Mouse (Mus musculus): ENCODE measurements around the gene Npcd. TPM values are rescaled to one million over a fixed set of nuclear protein-coding genes. Genes with fewer than 3 reads are reported as not detected.

Npcd gene
- polyA plus RNA-seq, 1 experiment from 2014 or later: not detected

DNA sequence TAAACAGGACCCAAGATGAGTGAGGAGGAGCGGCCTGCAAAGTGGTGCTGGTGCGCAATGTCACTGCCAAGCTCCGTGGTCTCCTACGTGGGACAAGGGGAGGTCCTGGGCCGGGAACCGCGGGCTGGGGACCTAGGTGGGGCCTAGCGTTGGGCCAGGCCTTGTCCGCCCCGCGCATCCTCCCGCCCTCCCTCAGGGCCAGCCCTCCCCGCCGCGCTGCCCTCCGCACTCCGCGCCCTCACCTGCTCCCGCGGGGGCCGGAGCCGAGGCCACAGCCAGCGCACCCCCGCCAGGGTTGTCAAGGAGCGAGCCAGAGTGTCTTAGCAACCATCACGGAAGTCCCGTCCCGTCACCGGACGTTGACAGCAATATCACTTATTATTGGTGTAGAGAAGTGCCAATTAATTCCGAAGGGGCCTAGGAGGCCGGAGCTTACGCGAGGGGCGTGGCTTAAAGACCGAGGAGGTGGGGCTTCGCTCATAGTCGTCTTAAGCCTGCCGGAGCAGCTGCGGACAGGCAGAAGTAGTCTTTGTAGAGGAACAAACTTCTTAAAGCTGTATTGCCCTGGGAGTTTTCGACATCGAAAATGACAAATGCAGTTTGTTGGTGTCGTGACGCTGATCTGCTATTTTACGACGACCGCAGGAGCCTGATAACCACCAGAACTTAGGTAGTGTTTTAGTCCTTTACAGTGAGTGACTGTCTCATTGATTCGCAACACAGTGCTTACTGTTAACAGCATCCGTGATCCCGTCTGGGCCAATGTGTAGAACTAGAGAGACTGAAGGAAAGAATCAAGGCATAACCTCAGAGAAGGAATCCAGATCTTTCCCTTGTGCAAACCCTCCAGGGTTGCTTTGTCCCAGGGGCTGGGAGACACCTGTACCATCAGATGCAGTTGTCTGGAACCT is 59.7 kb downstream of the Npcd start:
- H3K27ac ChIP-seq: peak overlapping the region; percentile 82

DNA sequence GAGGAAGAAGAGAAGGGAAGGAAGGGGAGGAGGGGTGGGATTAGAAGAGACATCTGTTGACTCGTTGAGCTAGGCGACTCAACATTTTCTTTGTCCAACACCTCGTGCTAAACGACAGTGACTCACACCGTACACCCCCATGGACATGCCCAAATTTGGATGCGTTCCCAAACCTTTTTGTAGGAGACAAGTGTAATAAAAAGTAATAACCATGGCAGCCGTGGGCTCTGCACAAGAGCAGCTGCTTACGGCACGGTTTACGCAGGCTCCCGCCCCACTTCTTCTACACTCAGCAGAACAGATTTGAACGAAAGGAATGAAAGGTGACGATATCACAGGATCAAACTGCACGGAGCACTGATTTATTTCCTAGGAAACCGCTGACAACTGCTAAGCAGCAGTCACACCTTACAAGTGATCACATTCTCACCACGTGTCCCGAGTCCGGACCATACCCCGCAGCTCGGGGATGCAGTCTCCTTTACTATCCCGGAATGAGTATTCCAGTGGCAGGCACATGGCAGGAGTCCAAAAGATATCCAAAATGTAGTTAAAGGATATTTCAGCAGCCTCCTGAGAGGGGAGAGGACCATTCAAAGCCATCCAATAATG is 63.3 kb downstream of the Npcd start:
- no peaks in the 10 kb centered on the region for H3K36me3 ChIP-seq
- no peak overlapping the region for H3K9ac ChIP-seq
- no peak overlapping the region for H3K4me3 ChIP-seq
- no peak overlapping the region for H3K4me2 ChIP-seq
- H3K9me3 ChIP-seq: no peaks in the 10 kb centered on the region
- 51% methylated on average over 21 of the region's 21 CpGs for WGBS
- peaks cover 43% of the 10 kb centered on the region for H3K4me1 ChIP-seq
- ATAC-seq (ENCODE audit: insufficient number of reproducible peaks, low FRiP score, low TSS enrichment, low read depth): no peak
- no peak overlapping the region for H3K27ac ChIP-seq
- no peaks in the 10 kb centered on the region for H3K27me3 ChIP-seq

More for the DNA sequence above, 59.7 kb downstream of the Npcd start:
- no peaks in the 10 kb centered on the region for H3K9me3 ChIP-seq
- H3K4me3 ChIP-seq: peak overlapping the region; percentile 95
- peak overlapping the region; percentile 66 for H3K4me2 ChIP-seq
- no peaks in the 10 kb centered on the region for H3K27me3 ChIP-seq
- peak; percentile 95 for ATAC-seq (ENCODE audit: insufficient number of reproducible peaks, low FRiP score, low TSS enrichment, low read depth)
- H3K36me3 ChIP-seq: no peaks in the 10 kb centered on the region
- peaks cover 31% of the 10 kb centered on the region for H3K4me1 ChIP-seq
- under 1% methylated on average over 50 of the region's 50 CpGs for WGBS
- H3K9ac ChIP-seq: peak overlapping the region; percentile 66

- H3K4me1 ChIP-seq: peaks cover 45% of the 10 kb centered on the region
- H3K9ac ChIP-seq: no peak overlapping the region
- no peaks in the 10 kb centered on the region for H3K27me3 ChIP-seq
- ATAC-seq (ENCODE audit: insufficient number of reproducible peaks, low FRiP score, low TSS enrichment, low read depth): no peak
- H3K27ac ChIP-seq: no peak overlapping the region
- no peak overlapping the region for H3K4me3 ChIP-seq
- H3K4me2 ChIP-seq: no peak overlapping the region
- no peaks in the 10 kb centered on the region for H3K9me3 ChIP-seq
- H3K36me3 ChIP-seq: peaks cover 10% of the 10 kb centered on the region; the same call in 1 of the 2 replicates
- WGBS: 71% methylated on average over 6 of the region's 6 CpGs
Observed at GRCm38 (mm10) chr15:79768302-79768701, 65.7 kb downstream of the Npcd start.

- no peak overlapping the region for H3K27ac ChIP-seq
- WGBS: 78% methylated on average over 16 of the region's 16 CpGs
- H3K9me3 ChIP-seq: no peaks in the 10 kb centered on the region
Observed at GRCm38 (mm10) chr15:79767327-79767961, 66.6 kb downstream of the Npcd start.

GRCm38 (mm10) chr15:79766586-79767071 is 67.4 kb downstream of the Npcd start:
- no peak for ATAC-seq (ENCODE audit: insufficient number of reproducible peaks, low FRiP score, low TSS enrichment, low read depth)
- Histone ChIP-seq H3K9me3 (no peaks in the 10 kb centered on the region), H3K9ac (no peak overlapping the region), H3K4me2 (no peak overlapping the region), H3K4me1 (peaks cover 37% of the 10 kb centered on the region), H3K4me3 (no peak overlapping the region), H3K27ac (no peak overlapping the region), H3K36me3 (peaks cover 26% of the 10 kb centered on the region), H3K27me3 (no peaks in the 10 kb centered on the region)
- 86% methylated on average over 10 of the region's 10 CpGs for WGBS

More at GRCm38 (mm10) chr15:79767327-79767961, 66.6 kb downstream of the Npcd start:
- Histone ChIP-seq H3K9ac (no peak overlapping the region), H3K36me3 (peaks cover 18% of the 10 kb centered on the region; the same call in 1 of the 2 replicates), H3K27me3 (no peaks in the 10 kb centered on the region), H3K4me2 (no peak overlapping the region), H3K4me1 (peaks cover 37% of the 10 kb centered on the region), H3K4me3 (no peak overlapping the region)
- ATAC-seq (ENCODE audit: insufficient number of reproducible peaks, low FRiP score, low TSS enrichment, low read depth): no peak

DNA sequence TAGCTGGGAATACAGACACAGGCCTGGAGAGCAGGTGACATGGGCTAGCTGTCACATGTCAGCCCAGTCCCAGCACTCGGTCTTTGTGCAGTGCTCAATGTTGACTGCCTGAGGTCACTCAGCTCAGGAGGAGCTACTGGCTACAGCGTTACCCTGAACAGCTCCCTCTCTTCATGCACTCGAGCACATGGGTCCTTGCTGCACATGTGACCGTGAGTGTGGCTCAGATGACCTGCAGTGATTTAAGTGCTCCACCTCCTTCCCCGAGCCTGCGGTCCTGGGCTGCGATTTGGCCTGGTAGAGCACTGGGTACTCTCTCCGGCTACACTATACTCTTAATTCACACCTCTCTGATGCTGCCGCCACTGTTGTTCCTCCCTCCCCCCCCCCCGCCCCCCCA is 67.9 kb downstream of the Npcd start:
- Histone ChIP-seq H3K9me3 (no peaks in the 10 kb centered on the region), H3K9ac (no peak overlapping the region), H3K4me1 (peaks cover 34% of the 10 kb centered on the region), H3K36me3 (peaks cover 30% of the 10 kb centered on the region), H3K27ac (no peak overlapping the region), H3K4me3 (no peak overlapping the region), H3K27me3 (no peaks in the 10 kb centered on the region), H3K4me2 (no peak overlapping the region)
- no peak for ATAC-seq (ENCODE audit: insufficient number of reproducible peaks, low FRiP score, low TSS enrichment, low read depth)
- 51% methylated on average over 9 of the region's 10 CpGs for whole genome bisulfite sequencing

- Histone ChIP-seq H3K4me3 (no peak overlapping the region), H3K4me1 (peaks cover 26% of the 10 kb centered on the region), H3K27me3 (no peaks in the 10 kb centered on the region), H3K9ac (no peak overlapping the region), H3K27ac (no peak overlapping the region), H3K4me2 (no peak overlapping the region), H3K9me3 (no peaks in the 10 kb centered on the region), H3K36me3 (peaks cover 36% of the 10 kb centered on the region)
- WGBS: 64% methylated on average over 2 of the region's 2 CpGs
- no peak for ATAC-seq (ENCODE audit: insufficient number of reproducible peaks, low FRiP score, low TSS enrichment, low read depth)
Observed at GRCm38 (mm10) chr15:79765361-79765760, 68.7 kb downstream of the Npcd start.

GRCm38 (mm10) chr15:79764539-79765267 is 69.3 kb downstream of the Npcd start:
- Histone ChIP-seq H3K36me3 (peaks cover 36% of the 10 kb centered on the region), H3K9me3 (no peaks in the 10 kb centered on the region), H3K9ac (no peak overlapping the region), H3K4me1 (peaks cover 26% of the 10 kb centered on the region), H3K27ac (no peak overlapping the region), H3K27me3 (no peaks in the 10 kb centered on the region), H3K4me3 (no peak overlapping the region), H3K4me2 (no peak overlapping the region)
- 72% methylated on average over 11 of the region's 11 CpGs for WGBS
- no peak for ATAC-seq (ENCODE audit: insufficient number of reproducible peaks, low FRiP score, low TSS enrichment, low read depth)

DNA sequence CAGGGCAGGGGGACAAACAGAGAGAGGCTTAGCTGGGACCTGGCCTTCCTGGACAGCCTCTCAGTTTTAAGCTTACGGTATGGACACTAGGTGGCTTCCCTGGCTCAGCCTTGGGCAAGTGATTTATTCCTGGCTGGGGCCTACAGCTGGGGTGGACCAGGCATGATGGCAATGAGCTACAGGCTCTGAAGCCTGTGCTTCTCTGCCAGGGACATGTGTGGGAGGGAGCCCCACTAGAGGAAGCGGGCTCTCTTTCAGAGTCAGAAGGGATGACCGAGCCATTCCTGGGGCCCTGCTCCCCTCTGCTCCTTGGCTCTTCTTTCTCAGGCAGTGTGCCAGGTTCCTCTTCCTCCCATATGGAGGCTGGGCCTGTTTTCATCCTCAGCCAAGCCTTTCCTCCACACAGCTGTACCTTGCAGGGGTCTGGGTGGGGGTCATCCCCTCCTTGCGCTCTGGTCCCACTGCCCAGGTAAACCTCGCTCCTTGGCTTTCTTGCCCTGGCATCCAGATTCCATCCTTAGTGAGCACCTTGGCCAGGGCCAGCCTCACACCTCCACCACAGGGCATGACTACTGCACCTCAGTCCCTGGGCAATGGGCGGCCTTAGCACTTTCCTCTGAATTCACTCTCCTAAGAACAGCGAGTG is 70.3 kb downstream of the Npcd start:
- Histone ChIP-seq H3K27me3 (no peaks in the 10 kb centered on the region), H3K4me3 (no peak overlapping the region), H3K4me1 (peaks cover 26% of the 10 kb centered on the region), H3K36me3 (peaks cover 36% of the 10 kb centered on the region), H3K4me2 (no peak overlapping the region), H3K27ac (no peak overlapping the region), H3K9ac (no peak overlapping the region), H3K9me3 (no peaks in the 10 kb centered on the region)
- no peak for ATAC-seq (ENCODE audit: insufficient number of reproducible peaks, low FRiP score, low TSS enrichment, low read depth)
- WGBS: 91% methylated on average over 7 of the region's 7 CpGs

DNA sequence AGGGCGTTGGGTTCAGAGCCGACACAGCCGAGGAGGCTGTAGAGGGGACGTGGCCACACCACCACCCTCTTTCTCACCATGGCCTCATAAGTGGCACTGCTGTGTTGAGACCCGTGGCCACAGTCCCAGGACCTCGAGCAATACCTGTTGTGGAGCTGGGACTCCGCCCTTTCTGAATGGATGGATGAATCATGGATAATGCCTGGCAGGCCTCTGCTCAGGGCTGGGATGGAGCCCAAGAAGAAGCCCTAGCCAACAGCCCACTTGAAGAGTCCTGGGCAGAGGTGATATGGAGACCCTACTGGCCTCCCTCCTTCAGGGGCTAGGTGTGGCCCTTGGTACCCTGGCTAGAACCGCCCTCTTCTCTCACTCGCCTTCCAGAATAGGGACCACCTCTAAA is 71.0 kb downstream of the Npcd start:
- ATAC-seq (ENCODE audit: insufficient number of reproducible peaks, low FRiP score, low TSS enrichment, low read depth): no peak
- H3K9ac ChIP-seq: no peak overlapping the region
- no peak overlapping the region for H3K4me2 ChIP-seq
- H3K4me1 ChIP-seq: peaks cover 24% of the 10 kb centered on the region
- H3K4me3 ChIP-seq: no peak overlapping the region
- no peak overlapping the region for H3K27ac ChIP-seq
- H3K9me3 ChIP-seq: no peaks in the 10 kb centered on the region
- peaks cover 36% of the 10 kb centered on the region for H3K36me3 ChIP-seq
- 86% methylated on average over 9 of the region's 9 CpGs for WGBS
- H3K27me3 ChIP-seq: no peaks in the 10 kb centered on the region

DNA sequence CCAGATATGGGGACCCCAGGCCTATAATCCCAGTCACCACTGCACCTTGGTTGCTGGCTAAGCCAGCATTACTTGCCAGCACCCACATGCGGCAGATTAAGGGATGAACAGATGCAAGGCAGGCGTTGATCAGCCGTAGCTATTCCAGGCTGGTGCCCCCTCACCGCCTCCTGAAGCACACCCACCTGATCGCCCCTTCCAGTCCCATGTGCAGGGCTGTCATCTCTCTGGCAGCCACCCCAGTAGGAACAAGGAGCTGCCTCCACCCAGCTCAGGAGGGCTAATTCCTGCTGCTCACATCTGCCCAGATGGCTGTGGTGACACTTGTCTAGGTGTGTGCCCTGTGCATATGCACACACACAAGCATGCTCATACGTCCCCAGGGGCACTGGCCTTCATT is 73.1 kb downstream of the Npcd start:
- WGBS: 83% methylated on average over 6 of the region's 6 CpGs
- ATAC-seq (ENCODE audit: insufficient number of reproducible peaks, low FRiP score, low TSS enrichment, low read depth): no peak

More for the DNA sequence above, 73.1 kb downstream of the Npcd start:
- Histone ChIP-seq H3K36me3 (peaks cover 36% of the 10 kb centered on the region), H3K9me3 (no peaks in the 10 kb centered on the region), H3K4me3 (no peak overlapping the region), H3K9ac (no peak overlapping the region), H3K4me2 (no peak overlapping the region), H3K4me1 (peaks cover 18% of the 10 kb centered on the region), H3K27me3 (no peaks in the 10 kb centered on the region), H3K27ac (no peak overlapping the region)

Data from limb, embryonic 15.5 days (tissue).